Mouse (Mus musculus): ENCODE results near the gene Lif. TPM values are rescaled to one million over a fixed set of nuclear protein-coding genes. Genes with fewer than 3 reads are reported as not detected.

The Lif gene
- polyA plus RNA-seq, 1 experiment = 12.1 TPM

DNA sequence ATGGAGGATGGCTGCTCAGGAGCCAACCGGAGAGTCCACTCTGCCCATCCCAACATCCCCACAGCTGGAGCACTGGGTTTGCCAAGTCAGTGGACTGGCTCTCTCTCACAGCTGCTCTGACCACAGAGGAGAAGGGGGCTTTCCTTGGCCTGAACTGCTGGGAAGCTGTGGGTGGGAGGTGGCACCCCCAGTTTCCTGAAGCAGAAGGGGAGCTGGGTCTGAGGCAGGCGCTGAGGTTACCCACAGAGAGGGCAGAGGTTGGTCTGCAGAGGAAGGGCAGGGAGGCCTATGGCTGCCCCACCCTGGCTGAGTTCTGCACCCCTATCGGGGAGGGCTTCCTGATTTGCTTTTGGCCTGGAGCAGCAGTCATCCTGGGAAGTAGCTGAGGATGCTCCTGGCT lies 6.0 kb upstream of the Lif start:
- H3K36me3 ChIP-seq (ENCODE audit: control insufficient read depth, insufficient read depth, low read length, poor library complexity, severe bottlenecking) = no peaks in the 10 kb centered on the region
- peaks cover 11% of the 10 kb centered on the region for H3K4me1 ChIP-seq (ENCODE audit: control insufficient read depth, insufficient read depth, low read length)
- no peak overlapping the region for H3K9ac ChIP-seq (ENCODE audit: low read depth, poor library complexity, severe bottlenecking)
- no peak overlapping the region for H3K27ac ChIP-seq (ENCODE audit: insufficient read depth, low read length)
- no peaks in the 10 kb centered on the region; the same call in 1 of the 2 replicates for H3K9me3 ChIP-seq (replicated peaks; ENCODE audit: control insufficient read depth, insufficient read depth, low read length, poor library complexity, severe bottlenecking)
- H3K27me3 ChIP-seq (ENCODE audit: control insufficient read depth, insufficient read depth, low read length, poor library complexity, severe bottlenecking) = no peaks in the 10 kb centered on the region
- no peak overlapping the region for H3K4me3 ChIP-seq (ENCODE audit: low read depth, low read length)
- TF ChIP-seq CTCF (IDR thresholded peaks at IDR 0.05; ENCODE audit: low read depth, low read length) = no peak
- no peak for TF ChIP-seq EP300 (IDR thresholded peaks at IDR 0.05; ENCODE audit: insufficient read depth, low read depth, low read length)
- no peak for TF ChIP-seq POLR2A (IDR thresholded peaks at IDR 0.05; ENCODE audit: insufficient read depth, low read length)

DNA sequence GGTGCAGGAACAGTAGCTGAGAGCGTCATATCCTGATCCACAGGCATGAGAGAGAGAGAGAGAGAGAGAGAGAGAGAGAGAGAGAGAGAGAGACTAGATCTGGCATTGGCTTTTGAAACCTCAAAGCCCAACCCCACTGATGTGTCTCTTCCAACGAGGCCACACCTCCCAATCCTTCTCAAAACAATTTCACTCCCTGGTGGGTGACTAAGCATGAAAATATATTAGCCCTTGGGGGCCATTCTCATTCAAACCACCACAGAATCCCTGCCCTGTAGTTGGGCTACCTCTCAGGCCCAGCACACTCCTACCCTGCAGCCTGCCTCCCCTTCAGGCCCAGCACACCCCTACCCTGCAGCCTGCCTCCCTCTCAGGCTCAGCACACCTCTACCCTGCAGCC lies 4.5 kb upstream of the Lif start:
- TF ChIP-seq EP300 (IDR thresholded peaks at IDR 0.05; ENCODE audit: insufficient read depth, low read depth, low read length) (no peak), POLR2A (IDR thresholded peaks at IDR 0.05; ENCODE audit: insufficient read depth, low read length) (no peak), CTCF (IDR thresholded peaks at IDR 0.05; ENCODE audit: low read depth, low read length) (no peak)
- Histone ChIP-seq H3K4me1 (ENCODE audit: control insufficient read depth, insufficient read depth, low read length) (peaks cover 9% of the 10 kb centered on the region), H3K9me3 (replicated peaks; ENCODE audit: control insufficient read depth, insufficient read depth, low read length, poor library complexity, severe bottlenecking) (no peaks in the 10 kb centered on the region; the same call in 1 of the 2 replicates), H3K27me3 (ENCODE audit: control insufficient read depth, insufficient read depth, low read length, poor library complexity, severe bottlenecking) (no peaks in the 10 kb centered on the region), H3K27ac (ENCODE audit: insufficient read depth, low read length) (no peak overlapping the region), H3K9ac (ENCODE audit: low read depth, poor library complexity, severe bottlenecking) (no peak overlapping the region), H3K36me3 (ENCODE audit: control insufficient read depth, insufficient read depth, low read length, poor library complexity, severe bottlenecking) (no peaks in the 10 kb centered on the region), H3K4me3 (ENCODE audit: low read depth, low read length) (no peak overlapping the region)

DNA sequence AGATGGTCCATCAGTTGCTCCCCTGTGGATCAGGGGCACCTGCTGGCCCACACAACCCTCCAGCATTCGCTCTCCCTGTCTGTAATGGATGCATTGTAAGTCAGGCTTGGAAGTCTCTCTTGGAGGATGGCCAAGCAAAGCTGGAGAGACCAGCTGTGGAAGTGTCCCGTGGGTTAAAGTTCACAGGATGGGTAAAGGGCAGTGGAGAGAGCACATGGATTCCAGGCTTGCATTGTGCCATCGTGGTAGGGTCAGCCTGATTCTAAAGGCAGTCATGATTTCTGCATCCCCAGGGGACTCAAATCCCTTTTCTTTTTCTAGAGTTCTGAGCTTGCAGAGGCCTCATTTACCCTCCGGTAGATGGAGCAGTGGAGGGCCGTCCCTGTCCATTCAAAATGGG lies 399 bp downstream of the Lif start:
- H3K4me3 ChIP-seq (ENCODE audit: low read depth, low read length) = no peak overlapping the region
- no peaks in the 10 kb centered on the region for H3K27me3 ChIP-seq (ENCODE audit: control insufficient read depth, insufficient read depth, low read length, poor library complexity, severe bottlenecking)
- no peaks in the 10 kb centered on the region for H3K9me3 ChIP-seq (replicated peaks; ENCODE audit: control insufficient read depth, insufficient read depth, low read length, poor library complexity, severe bottlenecking)
- TF ChIP-seq CTCF (IDR thresholded peaks at IDR 0.05; ENCODE audit: low read depth, low read length) (no peak), EP300 (IDR thresholded peaks at IDR 0.05; ENCODE audit: insufficient read depth, low read depth, low read length) (no peak), POLR2A (IDR thresholded peaks at IDR 0.05; ENCODE audit: insufficient read depth, low read length) (no peak)
- H3K36me3 ChIP-seq (ENCODE audit: control insufficient read depth, insufficient read depth, low read length, poor library complexity, severe bottlenecking) = no peaks in the 10 kb centered on the region
- H3K27ac ChIP-seq (ENCODE audit: insufficient read depth, low read length) = no peak overlapping the region
- no peak overlapping the region for H3K9ac ChIP-seq (ENCODE audit: low read depth, poor library complexity, severe bottlenecking)
- peaks cover 12% of the 10 kb centered on the region for H3K4me1 ChIP-seq (ENCODE audit: control insufficient read depth, insufficient read depth, low read length)

DNA sequence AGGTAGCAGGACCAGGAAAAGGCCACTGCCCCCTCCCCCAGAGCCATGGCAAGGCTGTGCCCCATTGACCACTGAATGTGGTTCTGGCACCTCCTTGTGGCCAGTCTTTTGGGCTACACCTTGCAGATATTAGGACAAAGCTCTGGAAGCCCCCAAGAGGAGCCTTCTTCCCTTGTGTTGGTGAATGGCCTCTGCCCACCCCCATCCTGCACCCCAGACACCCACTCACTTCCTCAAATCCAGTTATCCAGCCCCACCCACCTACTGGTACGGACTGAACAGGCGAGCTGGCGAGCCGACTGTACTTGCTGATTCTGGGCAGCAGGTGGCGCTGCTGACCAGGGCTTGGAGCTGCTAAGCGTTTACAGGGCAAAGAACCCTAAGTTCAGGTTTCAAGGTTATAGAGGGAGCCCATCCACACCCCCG lies 1.3 kb downstream of the Lif start:
- Histone ChIP-seq H3K27ac (ENCODE audit: insufficient read depth, low read length) (no peak overlapping the region), H3K9ac (ENCODE audit: low read depth, poor library complexity, severe bottlenecking) (no peak overlapping the region), H3K36me3 (ENCODE audit: control insufficient read depth, insufficient read depth, low read length, poor library complexity, severe bottlenecking) (no peaks in the 10 kb centered on the region), H3K9me3 (replicated peaks; ENCODE audit: control insufficient read depth, insufficient read depth, low read length, poor library complexity, severe bottlenecking) (no peaks in the 10 kb centered on the region), H3K4me3 (ENCODE audit: low read depth, low read length) (no peak overlapping the region), H3K27me3 (ENCODE audit: control insufficient read depth, insufficient read depth, low read length, poor library complexity, severe bottlenecking) (no peaks in the 10 kb centered on the region), H3K4me1 (ENCODE audit: control insufficient read depth, insufficient read depth, low read length) (peaks cover 12% of the 10 kb centered on the region)
- TF ChIP-seq POLR2A (IDR thresholded peaks at IDR 0.05; ENCODE audit: insufficient read depth, low read length) (no peak), CTCF (IDR thresholded peaks at IDR 0.05; ENCODE audit: low read depth, low read length) (peak; percentile 87)

DNA sequence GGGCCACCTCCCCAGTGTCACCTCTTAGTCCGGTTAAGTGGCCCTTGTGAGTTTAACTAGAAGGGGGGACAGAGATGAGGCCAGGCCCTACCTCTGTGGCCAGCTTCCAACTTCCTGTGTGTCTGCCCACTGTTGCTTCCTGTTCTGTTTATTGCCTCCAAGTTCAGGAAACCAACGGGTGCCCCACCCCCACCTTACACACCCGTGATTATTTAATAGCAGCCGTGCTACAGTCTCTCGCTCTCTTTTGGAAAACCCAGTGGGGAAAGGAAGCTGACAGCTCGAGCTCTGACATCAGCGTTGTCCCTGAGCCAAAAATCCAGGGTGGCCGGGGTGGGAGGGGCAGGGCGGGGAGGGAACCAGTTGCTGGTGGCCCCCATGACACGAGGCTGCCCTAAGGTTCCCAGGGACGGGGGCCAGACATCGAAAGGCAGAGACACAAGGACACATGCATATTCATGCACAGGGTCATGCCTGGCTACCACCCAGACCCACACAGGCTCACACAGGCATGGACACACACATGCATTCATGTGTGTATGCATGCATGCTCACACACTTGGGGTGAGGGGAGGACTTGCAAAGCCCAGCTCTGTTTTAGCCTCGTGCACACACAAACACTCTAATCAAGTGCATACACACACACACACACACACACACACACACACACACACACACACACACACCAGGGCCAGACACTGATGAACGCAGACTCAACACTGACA lies 3.3 kb downstream of the Lif start:
- Histone ChIP-seq H3K27ac (ENCODE audit: insufficient read depth, low read length) (no peak overlapping the region), H3K36me3 (ENCODE audit: control insufficient read depth, insufficient read depth, low read length, poor library complexity, severe bottlenecking) (no peaks in the 10 kb centered on the region), H3K9ac (ENCODE audit: low read depth, poor library complexity, severe bottlenecking) (no peak overlapping the region), H3K4me3 (ENCODE audit: low read depth, low read length) (no peak overlapping the region), H3K9me3 (replicated peaks; ENCODE audit: control insufficient read depth, insufficient read depth, low read length, poor library complexity, severe bottlenecking) (no peaks in the 10 kb centered on the region), H3K27me3 (ENCODE audit: control insufficient read depth, insufficient read depth, low read length, poor library complexity, severe bottlenecking) (no peaks in the 10 kb centered on the region), H3K4me1 (ENCODE audit: control insufficient read depth, insufficient read depth, low read length) (peaks cover 18% of the 10 kb centered on the region)
- TF ChIP-seq CTCF (IDR thresholded peaks at IDR 0.05; ENCODE audit: low read depth, low read length) = no peak
- no peak for TF ChIP-seq POLR2A (IDR thresholded peaks at IDR 0.05; ENCODE audit: insufficient read depth, low read length)
- no peak for TF ChIP-seq EP300 (IDR thresholded peaks at IDR 0.05; ENCODE audit: insufficient read depth, low read depth, low read length)

DNA sequence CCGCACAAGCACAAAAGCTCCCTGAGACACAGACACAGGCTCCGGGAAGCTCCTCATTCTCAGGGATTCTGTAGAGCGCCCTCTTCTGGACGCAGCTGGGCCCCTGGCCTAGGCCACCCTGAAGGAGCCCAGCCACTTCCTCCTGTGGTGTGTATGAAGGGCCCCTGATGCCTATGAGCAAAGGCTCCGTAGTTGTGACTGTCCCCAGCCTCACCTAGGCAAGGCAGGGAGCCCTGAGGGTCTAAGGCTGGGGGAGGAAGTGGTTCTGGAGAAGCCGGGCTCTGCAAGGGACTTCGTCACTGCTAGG lies 3.8 kb downstream of the Lif start:
- no peaks in the 10 kb centered on the region for H3K36me3 ChIP-seq (ENCODE audit: control insufficient read depth, insufficient read depth, low read length, poor library complexity, severe bottlenecking)
- H3K27ac ChIP-seq (ENCODE audit: insufficient read depth, low read length) = 0 out of 2 replicates have a peak overlapping the region, but pooled peaks have one; percentile 5
- no peak overlapping the region for H3K4me3 ChIP-seq (ENCODE audit: low read depth, low read length)
- H3K27me3 ChIP-seq (ENCODE audit: control insufficient read depth, insufficient read depth, low read length, poor library complexity, severe bottlenecking) = no peaks in the 10 kb centered on the region
- no peaks in the 10 kb centered on the region for H3K9me3 ChIP-seq (replicated peaks; ENCODE audit: control insufficient read depth, insufficient read depth, low read length, poor library complexity, severe bottlenecking)
- no peak overlapping the region for H3K9ac ChIP-seq (ENCODE audit: low read depth, poor library complexity, severe bottlenecking)
- TF ChIP-seq POLR2A (IDR thresholded peaks at IDR 0.05; ENCODE audit: insufficient read depth, low read length) (no peak), CTCF (IDR thresholded peaks at IDR 0.05; ENCODE audit: low read depth, low read length) (peak; percentile 70), EP300 (IDR thresholded peaks at IDR 0.05; ENCODE audit: insufficient read depth, low read depth, low read length) (no peak)
- H3K4me1 ChIP-seq (ENCODE audit: control insufficient read depth, insufficient read depth, low read length) = peaks cover 18% of the 10 kb centered on the region

All from ES-Bruce4 (cell line).